Mouse (Mus musculus) ES-E14 (cell line): ENCODE measurements at regions not wholly inside any gene's neighbourhood (a gene's known extent, or its start where the extent isn't known, plus 50 kb on each side); places are given as distances from the start of the nearest gene placed in this dataset.

Experiments
- HCFC1 ChIP-seq: IDR thresholded peaks from 2 replicates; pipeline ENCODE4 v1.6.1; 2012; ENCODE audit warnings: low read length, inconsistent platforms, borderline replicate concordance; ENCODE audit not compliant: insufficient read depth
- MAFK ChIP-seq: IDR thresholded peaks from 2 replicates; pipeline ENCODE4 v1.6.1; 2014; ENCODE audit warnings: mild to moderate bottlenecking, low read depth, low read length, inconsistent platforms; ENCODE audit not compliant: insufficient read depth
- ZC3H11A ChIP-seq: IDR thresholded peaks from 2 replicates; pipeline ENCODE4 v1.6.1; 2012; ENCODE audit warnings: low read depth, mild to moderate bottlenecking, inconsistent platforms, low read length, borderline replicate concordance
- ZNF384 ChIP-seq: IDR thresholded peaks from 2 replicates; pipeline ENCODE4 v1.6.1; 2012; ENCODE audit warnings: low read depth, low read length, inconsistent platforms

GRCm38 (mm10) chr4:78785378-78785774, 573.6 kb upstream of the Ptprd start:
- no peak for TF ChIP-seq ZNF384
- no peak for TF ChIP-seq ZC3H11A
- no peak for TF ChIP-seq MAFK
- TF ChIP-seq HCFC1, result no peak
